Mouse (Mus musculus): ENCODE measurements at regions not wholly inside any gene's neighbourhood (a gene's known extent, or its start where the extent isn't known, plus 50 kb on each side); places are given as distances from the start of the nearest gene placed in this dataset.
A peak's percentile ranks its signal among the peaks of the same experiment; 100 is the strongest.
"Not testable (repeated sequence)": the region's sequence is repeated elsewhere in the genome, so short reads cannot be mapped to it uniquely, and the experiment has no call there.

DNA sequence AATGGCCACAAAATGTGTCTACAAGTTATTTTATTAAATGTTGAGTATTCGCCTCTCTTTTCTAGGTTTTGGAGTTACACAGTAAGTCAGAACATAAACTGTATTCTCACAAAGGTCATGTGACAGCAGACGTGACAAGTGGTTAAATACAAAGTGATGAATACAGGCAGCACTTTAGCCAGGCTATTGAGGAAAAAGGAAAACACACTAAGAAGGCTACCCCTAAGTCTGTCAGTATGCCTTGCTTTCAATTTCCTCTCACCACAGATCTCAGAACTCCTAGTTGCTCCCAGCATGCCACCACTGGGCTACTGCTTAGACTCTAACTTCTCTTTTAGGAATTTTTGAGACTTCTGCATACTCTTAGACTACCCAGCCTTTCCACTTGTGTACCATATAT is 297.9 kb upstream of the Pex5l start:
- DNase-seq, result no peak

DNA sequence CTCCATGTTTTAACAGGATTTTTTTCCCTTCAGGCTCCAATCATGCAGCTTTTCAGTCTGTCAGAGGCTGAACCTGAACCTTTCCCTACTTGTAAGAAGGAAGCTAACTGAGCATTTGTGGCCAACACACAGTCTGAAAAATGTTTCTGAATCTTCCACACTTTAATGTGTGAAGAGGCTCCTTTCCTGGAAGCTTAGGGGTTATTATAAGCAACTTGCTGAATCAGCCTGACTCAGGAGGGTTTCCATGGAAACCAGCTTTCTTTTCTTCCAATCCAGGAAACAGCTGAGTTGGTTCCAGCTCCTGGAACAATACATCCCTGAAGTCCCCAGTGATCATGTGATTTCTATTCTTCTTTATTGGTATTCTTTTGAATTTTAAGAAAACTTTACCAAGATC is 297.5 kb upstream of the Pex5l start:
- DNase-seq, result no peak

DNA sequence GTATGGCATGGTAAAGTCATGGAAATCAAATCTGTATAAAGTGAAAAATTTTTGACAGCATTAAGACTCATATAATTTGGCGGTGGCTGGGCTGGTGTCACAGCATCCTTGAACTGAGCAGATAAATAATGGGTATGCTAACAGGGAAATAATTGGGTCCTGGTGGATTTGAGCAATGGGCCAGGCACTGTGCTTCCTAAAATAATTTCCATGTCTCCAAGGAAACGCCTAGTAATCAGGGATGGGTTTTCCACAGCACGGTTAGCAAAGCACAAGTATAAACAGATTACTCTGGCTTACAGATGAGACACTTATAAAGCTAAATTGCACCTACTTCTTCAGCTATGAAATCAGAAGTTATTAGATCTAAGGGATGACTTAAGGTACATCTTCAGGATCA is 273.9 kb upstream of the Pex5l start:
- DNase-seq, result no peak

GRCm38 (mm10) chr3:33416321-33416720 is 273.3 kb upstream of the Pex5l start:
- DNase-seq, result no peak

GRCm38 (mm10) chr3:33401904-33402303 is 258.9 kb upstream of the Pex5l start:
- DNase-seq, result no peak

GRCm38 (mm10) chr3:33399321-33399720 is 256.3 kb upstream of the Pex5l start:
- DNase-seq, result no peak

DNA sequence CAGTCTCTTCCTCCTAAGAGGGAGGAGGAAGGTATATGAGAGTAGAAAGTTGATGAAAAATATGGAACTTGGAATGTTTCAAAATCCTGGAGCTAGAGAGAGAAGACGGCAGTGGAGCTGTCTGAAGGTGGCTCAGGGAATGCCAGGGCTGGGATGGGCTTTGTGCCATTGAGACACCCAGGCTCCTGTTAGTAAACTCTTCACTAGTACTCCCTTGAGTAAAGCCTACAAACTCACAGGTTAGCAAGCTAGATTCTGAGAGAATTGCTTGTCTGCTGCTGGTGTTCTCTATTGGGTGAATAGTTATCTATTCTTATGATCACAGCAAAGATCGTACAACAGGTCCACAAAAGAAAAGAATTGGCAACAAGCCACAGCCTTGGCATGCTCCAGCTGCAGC is 255.3 kb upstream of the Pex5l start:
- DNase-seq, result no peak

- peak in 1 of 2 experiments; percentile 14 for DNase-seq
Measured at GRCm38 (mm10) chr3:33397217-33397616, 254.2 kb upstream of the Pex5l start.

DNA sequence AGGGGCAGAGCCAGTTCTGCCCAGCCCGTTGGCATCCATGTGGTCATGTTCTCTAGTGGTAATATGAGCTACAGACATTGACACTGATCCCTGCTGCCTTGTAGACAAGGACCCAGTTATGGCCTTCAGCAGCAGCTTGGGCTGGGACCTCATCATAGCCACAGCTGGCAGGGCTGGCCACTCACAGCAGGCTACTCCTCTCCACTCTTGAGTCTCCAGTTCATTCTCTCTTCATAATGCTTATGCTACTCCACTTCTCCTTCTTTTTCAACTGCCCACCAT is 249.4 kb upstream of the Pex5l start:
- no peak for DNase-seq

GRCm38 (mm10) chr3:33391765-33392540 is 248.9 kb upstream of the Pex5l start:
- no peak for DNase-seq

DNA sequence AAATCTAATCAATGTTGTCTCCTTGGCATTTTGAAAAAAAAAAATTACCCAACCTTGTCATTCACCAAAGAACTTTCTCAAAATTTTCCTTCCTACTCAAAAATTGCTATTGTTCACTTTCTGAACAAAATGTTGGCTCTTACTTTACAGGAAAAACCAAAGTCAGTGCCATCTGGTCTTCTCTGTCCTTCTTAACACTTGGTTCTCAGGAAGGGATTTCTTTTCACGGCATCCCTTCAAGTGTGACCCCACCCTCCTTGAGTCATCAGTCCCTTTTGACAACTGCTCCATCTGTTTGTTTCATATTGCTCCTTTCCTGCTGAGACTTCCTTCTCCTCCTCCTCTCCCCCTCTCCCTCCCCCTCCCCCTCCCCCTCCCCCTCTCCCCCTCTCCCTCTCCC is 245.1 kb upstream of the Pex5l start:
- no peak for DNase-seq

- no peak for DNase-seq
Measured at GRCm38 (mm10) chr3:33383622-33384021, 240.6 kb upstream of the Pex5l start.

DNA sequence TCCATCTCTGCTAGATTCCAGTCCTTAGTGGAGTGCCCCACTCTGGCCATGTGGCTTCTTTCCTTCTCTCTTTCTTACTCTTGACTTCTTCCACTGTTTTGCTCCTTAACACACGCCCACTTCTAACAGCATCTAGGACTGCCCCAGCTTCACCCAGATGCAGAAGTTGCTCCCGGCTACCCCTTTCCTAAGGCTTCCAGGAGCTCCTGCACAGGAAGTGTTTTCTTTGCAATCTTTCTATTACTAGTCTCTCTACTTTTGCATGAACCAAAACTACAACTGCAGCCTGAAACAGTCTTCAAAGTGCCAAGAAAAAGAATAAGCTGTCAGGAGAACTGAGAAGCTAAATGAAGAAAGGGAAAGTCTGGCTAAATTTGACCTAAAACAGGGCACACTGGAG is 236.6 kb upstream of the Pex5l start:
- no peak for DNase-seq

GRCm38 (mm10) chr3:33375161-33375560 is 232.1 kb upstream of the Pex5l start:
- no peak for DNase-seq

- no peak for DNase-seq
Measured at GRCm38 (mm10) chr3:33372806-33373205, 229.8 kb upstream of the Pex5l start.

DNA sequence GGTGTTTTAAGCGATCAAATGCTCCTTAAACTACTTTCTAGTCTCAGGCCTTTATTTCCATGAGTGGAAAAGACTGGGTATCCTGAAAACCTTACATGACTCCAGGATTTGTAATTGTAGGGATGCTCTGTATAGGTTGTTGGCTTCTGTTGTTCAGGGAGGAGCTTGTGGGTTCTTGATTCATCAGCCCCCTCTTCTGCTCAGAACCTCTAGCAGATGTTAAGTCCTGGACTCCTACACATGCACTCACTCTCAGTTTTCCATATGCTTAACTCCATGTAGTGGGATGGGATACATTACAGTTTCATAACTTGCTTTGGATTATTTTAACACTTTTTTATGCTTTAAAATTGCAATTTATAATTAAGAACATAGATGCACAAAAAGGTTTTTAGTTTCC is 220.5 kb upstream of the Pex5l start:
- no peak for DNase-seq

DNA sequence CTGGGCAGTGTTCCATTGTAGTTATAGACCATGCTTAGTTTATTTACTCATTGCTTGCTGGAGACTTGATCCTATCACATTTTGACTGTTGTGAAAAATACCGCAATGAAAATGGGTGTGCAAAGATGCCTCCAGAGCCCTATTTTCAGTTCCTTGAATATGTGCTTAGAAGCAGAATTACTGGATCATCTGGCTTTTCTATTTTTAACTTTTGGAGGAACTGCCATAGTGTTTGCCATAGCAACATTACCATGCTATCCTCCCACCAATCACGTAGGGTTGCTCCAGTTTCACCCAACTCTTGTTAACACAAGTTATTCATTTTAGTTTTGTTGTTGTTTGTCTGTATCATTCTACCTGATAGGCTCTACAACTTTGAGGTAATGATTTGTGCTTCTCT is 217.0 kb upstream of the Pex5l start:
- DNase-seq, result no peak

DNA sequence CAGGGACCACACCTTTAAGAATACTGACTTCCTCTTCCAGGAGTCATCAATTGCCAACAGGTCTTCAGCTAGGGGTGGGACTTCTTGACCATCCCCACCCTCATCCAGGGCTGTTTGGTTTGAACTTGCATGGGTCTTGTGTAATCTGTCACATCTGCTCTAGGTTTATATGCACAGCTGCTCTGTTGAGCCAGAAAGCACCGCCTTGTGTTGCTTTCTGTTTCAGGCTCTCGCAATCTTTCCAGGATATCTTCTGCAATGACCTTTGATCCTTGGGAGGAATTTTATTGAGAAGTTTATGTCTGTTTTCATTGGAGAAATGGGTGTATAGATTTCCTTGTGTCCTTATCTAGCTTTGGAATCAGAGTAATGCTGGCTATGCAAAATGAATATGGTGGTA is 210.8 kb upstream of the Pex5l start:
- no peak for DNase-seq

GRCm38 (mm10) chr3:33350986-33351385 is 207.9 kb upstream of the Pex5l start:
- DNase-seq, result no peak

DNA sequence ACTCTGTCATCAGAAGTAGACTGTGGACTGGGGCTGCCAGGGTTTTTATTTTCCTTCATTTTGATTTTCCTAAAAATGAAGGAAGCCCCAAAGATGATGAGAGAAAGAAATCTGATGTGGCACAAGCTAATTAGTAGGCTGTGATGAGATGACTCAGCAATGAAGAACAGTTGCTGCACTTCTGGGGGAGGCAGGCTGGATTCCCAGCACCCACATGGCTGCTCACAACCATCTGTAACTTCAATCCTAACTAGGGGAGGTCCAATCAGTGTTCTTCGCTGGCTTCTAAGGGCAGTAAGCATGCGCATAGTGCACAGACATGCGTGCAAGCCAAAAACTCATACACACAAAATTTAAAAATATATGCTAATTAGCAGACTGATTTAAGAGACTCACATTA is 191.0 kb upstream of the Pex5l start:
- DNase-seq, result no peak

DNA sequence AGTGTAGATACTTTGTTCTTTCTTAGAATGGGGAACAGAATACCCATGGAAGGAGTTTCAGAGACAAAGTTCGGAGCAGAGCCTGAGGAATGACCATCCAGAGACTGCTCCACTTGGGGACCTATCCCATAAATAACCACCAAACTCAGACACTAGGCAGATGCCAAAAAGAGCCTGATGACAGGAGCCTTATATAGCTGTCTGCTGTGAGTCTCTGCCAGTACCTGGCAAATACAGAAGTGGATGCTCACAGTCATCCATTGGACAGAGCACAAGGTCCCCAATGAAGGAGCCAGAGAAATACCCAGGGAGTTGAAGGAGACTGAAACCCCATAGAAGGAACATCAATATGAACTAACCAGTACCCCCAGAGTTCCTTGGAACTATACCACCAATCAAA is 174.6 kb upstream of the Pex5l start:
- DNase-seq, result not testable (repeated sequence)

DNA sequence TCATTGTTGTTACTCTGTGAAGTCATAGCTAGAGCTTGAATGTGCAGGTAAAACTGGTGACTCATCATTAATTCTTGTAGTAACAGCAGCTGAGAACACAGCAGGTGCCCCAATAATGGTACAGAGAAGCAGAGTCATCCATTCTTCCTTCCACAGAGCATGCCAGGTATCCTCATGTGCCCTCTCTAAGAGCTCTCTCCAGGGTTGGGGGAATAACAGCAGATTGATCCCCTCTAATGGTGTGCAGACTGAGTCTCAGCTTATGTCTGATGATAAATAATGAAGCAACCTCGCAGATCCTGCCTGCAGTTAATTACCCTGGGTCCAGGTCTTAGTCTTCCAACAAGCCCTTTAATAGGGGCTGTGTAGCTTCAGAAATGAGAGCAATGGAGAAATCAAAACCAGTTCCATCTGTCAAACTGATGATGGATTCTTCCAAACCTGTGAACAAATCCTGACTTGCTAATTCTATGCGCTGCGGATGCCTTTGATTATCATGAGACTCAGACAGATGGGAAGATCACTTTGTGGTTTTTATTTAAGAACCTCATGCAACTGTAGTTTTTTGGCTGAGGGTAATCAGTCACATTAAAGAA is 169.3 kb upstream of the Pex5l start:
- DNase-seq, result no peak

DNA sequence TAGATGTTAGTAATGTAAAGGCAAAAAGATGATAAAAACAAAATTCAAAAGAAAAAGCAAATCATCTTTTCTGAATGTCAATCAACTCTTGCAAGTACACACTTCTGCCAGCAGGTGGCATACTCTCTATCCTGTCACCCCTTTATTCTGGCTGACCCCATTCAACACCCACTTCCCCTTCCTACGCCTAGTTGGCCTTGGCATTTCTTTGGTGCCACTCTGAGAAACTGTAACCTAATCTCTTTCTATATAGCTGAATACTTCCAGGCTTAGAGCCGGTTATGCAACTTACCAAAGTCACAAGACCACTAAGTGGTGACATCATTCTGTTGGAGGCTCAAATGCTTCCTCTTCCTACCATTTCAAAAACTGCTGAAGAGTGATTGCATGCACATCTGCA is 165.2 kb upstream of the Pex5l start:
- DNase-seq, result peak in 1 of 2 experiments; percentile 3

- no peak for DNase-seq
Measured at GRCm38 (mm10) chr3:33306169-33306568, 163.1 kb upstream of the Pex5l start.

DNA sequence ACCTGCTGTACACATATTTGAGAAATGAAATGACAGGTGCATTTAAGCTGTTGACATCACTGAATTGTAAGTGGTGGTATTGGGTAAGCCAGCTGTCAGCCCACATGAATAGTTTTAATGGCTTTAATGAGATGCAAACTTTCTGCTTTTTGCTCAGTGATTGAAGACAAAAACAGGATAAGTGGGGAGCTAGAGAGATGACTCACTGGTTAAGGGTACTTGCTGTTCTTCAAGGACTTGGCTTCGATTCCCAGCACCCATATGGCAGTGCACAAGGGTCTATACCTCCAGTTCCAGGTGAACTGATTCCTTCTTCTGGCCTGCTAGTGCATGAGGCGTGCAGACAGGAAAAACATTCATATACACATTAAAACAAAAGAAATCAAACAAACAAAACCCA is 162.7 kb upstream of the Pex5l start:
- DNase-seq, result no peak

All from cerebellum, postnatal 25 days (tissue).